21 mouse cellular contexts compared by ENCODE assay signal in the genomic region with DNA sequence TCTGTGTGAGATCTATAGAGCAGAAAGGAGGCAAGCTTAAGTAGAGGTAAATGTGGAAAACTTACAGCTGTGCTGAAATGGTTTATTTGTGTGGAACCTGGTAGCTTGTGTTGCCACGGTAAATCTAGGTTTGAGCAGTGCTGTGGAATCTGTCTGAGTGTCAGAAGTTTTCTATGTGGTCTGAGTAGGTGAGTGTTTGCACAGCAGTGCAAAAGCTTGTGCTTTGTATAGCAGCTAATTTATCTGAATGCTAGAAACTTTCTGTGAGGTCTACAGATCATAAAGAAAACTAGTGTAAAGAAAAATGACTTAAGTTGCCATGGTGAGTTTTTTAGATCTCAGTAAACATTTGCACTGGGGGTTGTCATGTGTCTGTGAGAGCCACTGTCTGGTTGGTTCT. TPM values are rescaled to one million over a fixed set of nuclear protein-coding genes. Genes with fewer than 3 reads are reported as not detected.
"Had no signal": no experiment of that assay in that cellular context is flagged by ENCODE, and none has a peak within 500 bp of the region (broad histone marks: within the 10 kb centered on the region; RNA-seq: fewer than 3 reads in every experiment).

No protein-coding gene starts in this region.

- ATAC-seq: liver, postnatal 0 days; lung, postnatal 0 days; midbrain, embryonic 16.5 days had no signal

- H3K36me3 ChIP-seq: liver, embryonic 13.5 days; liver, embryonic 15.5 days; lung, embryonic 15.5 days; midbrain, embryonic 10.5 days; midbrain, embryonic 12.5 days; neural tube, embryonic 12.5 days had no signal

- DNase-seq: liver, embryonic 13.5 days; liver, postnatal 0 days; lung, adult 2 months; lung, postnatal 14 days; lung, postnatal 4 days; midbrain, embryonic 14.5 days; right cerebral cortex, postnatal 14 days; thymus, adult 2 months; thymus, postnatal 25 days; thymus, postnatal 4 days had no signal

- H3K4me1 ChIP-seq: liver, embryonic 13.5 days; liver, embryonic 15.5 days; lung, embryonic 15.5 days; midbrain, embryonic 10.5 days; midbrain, embryonic 12.5 days; neural tube, embryonic 12.5 days had no signal

- H3K9me3 ChIP-seq: liver, embryonic 15.5 days; lung, embryonic 15.5 days had no signal

- H3K9ac ChIP-seq: liver, embryonic 13.5 days; liver, embryonic 15.5 days; liver, postnatal 0 days; lung, embryonic 15.5 days; midbrain, embryonic 12.5 days; neural tube, embryonic 12.5 days had no signal

- H3K4me2 ChIP-seq: liver, embryonic 13.5 days; liver, embryonic 15.5 days; lung, embryonic 15.5 days; midbrain, embryonic 12.5 days; neural tube, embryonic 12.5 days had no signal

- H3K27ac ChIP-seq: liver, embryonic 13.5 days; liver, embryonic 15.5 days; lung, embryonic 15.5 days; midbrain, embryonic 10.5 days; midbrain, embryonic 12.5 days; neural tube, embryonic 12.5 days had no signal

- H3K4me3 ChIP-seq: liver, embryonic 13.5 days; liver, embryonic 15.5 days; lung, embryonic 15.5 days; midbrain, embryonic 10.5 days; midbrain, embryonic 12.5 days; myocyte; neural tube, embryonic 12.5 days had no signal

- H3K27me3 ChIP-seq: liver, embryonic 13.5 days; liver, embryonic 15.5 days; lung, embryonic 15.5 days; midbrain, embryonic 12.5 days; neural tube, embryonic 12.5 days had no signal

RNA-seq across cellular contexts. Expression of a gene that starts 34.1 kb away (rescaled TPM):
- polyA plus RNA-seq: liver, embryonic 13.5 days; liver, embryonic 15.5 days; liver, postnatal 0 days; lung, adult 2 months; lung, embryonic 15.5 days; lung, postnatal 0 days; midbrain, embryonic 10.5 days; midbrain, embryonic 12.5 days; midbrain, embryonic 14.5 days; midbrain, embryonic 16.5 days; myocyte; neural tube, embryonic 12.5 days; neural tube, embryonic 14.5 days; spleen, adult 2 months; thymus, adult 2 months; urinary bladder, adult 2 months had no signal
